Mouse (Mus musculus): ENCODE measurements around the gene Efnb3.
"Not testable (repeated sequence)": the region's sequence is repeated elsewhere in the genome, so short reads cannot be mapped to it uniquely, and the experiment has no call there.

Gene Efnb3

GRCm38 (mm10) chr11:69549060-69549656, 10.8 kb downstream of the Efnb3 start, which contains the start of gene Dnah2:
Dnah2 (minus strand) TSS chr11:69549110.
- no peak for DNase-seq

- peak; percentile 70 for DNase-seq
Observed at GRCm38 (mm10) chr11:69547071-69547470, 12.9 kb downstream of the Efnb3 start.

DNA sequence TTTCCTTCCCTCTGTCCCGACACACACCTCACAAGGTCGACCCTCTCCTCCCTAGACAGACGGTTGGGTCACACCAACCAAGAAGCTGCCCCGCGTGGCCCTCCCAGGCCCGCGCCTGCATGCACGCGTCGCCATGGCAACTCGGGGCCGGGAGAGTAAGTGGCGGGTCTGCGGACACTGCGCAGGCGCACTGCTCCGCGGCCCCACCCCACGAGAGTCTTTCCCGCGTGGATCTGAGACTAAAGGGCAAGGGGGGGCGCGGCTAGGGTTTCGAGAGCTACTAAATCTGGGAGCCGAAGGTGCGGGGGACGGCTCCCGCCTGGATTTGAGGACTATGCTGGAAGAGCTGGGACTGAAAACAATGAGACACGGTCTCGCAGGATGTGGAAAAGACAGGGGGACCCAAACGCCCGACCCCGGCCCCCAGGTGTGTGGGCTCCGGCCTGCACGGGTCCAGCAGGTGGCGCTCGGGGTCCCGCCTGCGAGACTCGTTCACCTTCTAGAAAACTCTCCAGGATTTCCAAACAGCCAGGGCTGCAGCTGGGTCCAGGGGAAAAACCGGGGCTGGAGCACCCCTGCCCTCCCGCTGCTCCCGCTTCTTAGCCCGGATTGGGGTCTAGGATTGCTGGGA, 13.5 kb downstream of the Efnb3 start:
- DNase-seq: peak; percentile 88

- DNase-seq: no peak
Observed at GRCm38 (mm10) chr11:69545957-69546356, 14.0 kb downstream of the Efnb3 start.

DNA sequence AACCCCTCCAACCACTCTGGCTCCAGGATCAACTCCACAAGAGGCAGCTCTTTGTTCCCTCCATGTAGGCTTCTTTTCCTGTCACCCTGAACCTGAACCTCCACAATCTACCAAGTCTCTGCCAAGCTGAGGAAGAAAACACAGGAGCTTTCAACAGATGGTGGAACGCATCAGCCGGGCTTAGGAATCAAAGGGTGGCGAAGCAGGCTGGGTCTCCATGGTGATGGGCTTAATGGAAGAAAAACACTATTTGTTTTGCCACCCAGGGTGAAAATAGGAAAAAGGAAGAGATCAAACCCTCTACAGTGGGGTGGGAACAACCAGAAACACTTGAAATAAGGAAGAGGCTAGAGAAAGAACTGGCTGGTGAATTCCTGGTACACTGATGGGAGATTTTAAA, 16.4 kb downstream of the Efnb3 start:
- no peak for DNase-seq

- DNase-seq: not testable (repeated sequence)
Observed at GRCm38 (mm10) chr11:69541741-69542140, 18.3 kb downstream of the Efnb3 start.

DNA sequence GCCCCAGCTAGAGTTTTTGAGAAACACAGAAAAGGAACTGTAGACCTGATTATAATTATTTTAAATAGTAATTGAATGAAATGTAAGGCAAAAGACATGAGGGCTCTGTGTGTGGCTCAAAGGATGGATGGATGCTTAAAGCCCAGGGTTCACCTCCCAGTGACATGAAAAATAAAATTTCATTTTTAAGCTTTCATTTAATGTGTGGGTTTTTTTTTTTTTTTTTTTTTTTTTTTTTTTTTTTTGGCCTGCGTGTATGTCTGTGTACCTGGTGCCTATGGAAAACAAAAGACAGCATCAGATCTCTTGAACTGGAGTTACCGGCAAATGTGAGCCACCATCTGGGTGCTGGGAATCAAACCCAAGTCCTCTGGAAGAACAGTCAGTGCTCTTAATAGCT, 19.3 kb downstream of the Efnb3 start:
- DNase-seq: no peak

- no peak for DNase-seq
Observed at GRCm38 (mm10) chr11:69534990-69535389, 25.0 kb downstream of the Efnb3 start.

- DNase-seq: no peak
Observed at GRCm38 (mm10) chr11:69532480-69533150, 27.4 kb downstream of the Efnb3 start.

- DNase-seq: not testable (repeated sequence)
Observed at GRCm38 (mm10) chr11:69530755-69531154, 29.2 kb downstream of the Efnb3 start.

DNA sequence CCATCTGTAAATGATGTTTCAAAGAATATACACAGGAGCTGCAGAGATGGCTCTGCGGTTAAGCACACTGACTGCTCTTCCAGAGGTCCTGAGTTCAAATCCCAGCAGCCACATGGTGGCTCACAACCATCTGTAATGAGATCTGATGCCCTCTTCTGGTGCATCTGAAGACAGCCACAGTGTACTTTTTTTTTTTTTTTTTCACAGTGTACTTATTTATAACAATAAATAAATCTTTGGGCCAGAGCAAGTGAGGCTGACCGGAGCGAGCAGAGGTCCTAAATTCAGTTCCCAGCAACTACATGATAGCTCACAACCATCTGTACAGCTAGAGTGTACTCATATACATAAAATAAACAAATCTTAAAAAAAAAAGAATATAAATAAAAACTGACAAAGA, 29.7 kb downstream of the Efnb3 start:
- not testable (repeated sequence) for DNase-seq

- no peak for DNase-seq
Observed at GRCm38 (mm10) chr11:69528031-69528390, 32.0 kb downstream of the Efnb3 start.

DNA sequence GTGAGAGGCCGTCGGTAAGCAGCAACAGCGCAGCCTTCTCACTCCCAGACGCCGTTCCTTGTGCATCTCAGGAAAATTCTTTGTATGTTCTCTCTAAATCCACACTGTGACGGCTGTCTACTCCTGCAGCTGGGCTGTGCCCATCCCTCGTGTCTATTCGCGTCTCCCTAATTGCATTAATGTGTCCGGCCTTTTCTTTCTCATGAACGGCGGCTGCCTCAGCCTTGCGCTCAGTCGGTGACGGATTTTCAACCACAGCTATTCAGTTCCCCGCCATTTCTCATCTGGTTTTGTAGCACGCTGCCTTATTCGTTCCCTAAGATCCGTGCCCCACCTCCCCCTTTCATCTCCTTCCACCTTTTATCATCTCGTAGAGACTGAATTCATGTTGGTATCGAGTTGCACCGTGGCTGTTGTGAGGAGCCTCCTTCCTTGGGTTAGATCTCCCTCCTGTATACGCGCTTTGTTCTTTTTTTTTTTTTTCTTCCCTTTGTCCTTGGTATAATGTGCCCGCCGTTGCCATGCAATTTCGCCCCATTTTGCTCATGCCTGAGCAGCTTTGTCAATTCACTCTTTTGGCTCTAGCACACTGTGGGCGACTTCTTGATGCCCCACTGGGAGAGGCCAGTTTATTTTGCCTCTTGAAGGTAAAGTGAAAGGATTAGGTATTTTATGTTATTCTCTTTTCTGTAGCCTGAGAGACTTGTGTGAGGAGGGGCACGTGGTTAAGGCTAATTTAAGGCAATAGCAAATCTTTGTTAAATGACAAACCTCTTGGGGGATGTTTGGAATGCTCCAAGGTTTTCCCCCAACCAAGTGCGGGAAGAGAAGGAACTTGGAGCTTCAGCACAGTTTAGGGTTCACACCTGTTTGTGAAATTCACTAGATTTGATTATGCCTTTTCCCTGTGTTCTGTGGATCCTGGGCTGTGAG, 32.6 kb downstream of the Efnb3 start:
- peak; percentile 47 for DNase-seq

DNA sequence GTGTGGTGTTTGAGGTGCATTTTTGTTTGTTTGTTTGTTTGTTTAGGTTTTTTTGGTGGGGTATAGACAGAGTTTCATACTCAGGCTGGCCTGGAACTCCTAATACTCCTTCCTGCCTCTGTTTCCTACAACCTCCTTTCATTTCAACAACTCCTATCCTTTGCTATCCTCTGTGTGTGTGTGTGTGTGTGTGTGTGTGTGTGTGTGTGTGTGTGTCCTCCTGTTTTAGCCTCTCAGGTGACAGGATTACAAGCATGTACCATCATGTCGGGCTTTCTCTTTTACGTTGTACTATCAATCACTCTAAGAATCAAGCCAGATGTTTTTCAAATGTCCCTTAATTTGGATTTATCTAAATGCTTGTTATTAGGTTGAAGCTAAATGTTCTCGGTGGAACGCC, 33.4 kb downstream of the Efnb3 start:
- DNase-seq: no peak

GRCm38 (mm10) chr11:69525661-69526060, 34.3 kb downstream of the Efnb3 start:
- DNase-seq: no peak

- DNase-seq: no peak
Observed at GRCm38 (mm10) chr11:69523651-69524050, 36.4 kb downstream of the Efnb3 start.

DNA sequence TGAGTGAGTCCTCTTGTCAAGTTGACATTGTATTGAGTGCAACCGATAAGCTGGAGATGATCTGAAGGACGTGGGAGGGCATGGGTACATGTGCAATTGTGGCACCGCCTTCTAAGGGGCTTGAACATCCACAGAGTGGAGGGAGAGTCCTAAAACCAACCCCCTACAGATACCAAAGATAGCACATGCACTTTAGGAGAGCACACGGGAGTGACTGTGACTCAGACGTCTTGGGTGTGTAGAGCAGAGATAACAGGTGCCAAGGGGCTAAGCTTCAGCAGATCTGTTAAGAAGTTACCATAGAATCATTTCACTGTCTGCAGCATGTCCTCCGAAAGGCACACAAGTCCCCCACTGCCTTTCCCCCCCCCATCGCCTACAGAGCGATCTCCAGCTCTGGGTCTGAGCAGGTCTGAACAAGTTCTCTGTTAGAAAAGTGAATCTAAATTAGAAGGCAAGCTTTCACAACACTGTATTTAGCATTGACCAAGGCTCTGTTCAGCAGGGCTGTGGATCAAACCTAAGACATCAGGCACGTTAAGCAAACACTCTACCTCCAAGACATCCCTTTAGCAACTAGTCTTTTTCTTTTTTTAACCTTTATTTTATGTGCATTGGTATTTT, 38.4 kb downstream of the Efnb3 start:
- no peak for DNase-seq

GRCm38 (mm10) chr11:69519976-69520375, 40.0 kb downstream of the Efnb3 start:
- DNase-seq: no peak

DNA sequence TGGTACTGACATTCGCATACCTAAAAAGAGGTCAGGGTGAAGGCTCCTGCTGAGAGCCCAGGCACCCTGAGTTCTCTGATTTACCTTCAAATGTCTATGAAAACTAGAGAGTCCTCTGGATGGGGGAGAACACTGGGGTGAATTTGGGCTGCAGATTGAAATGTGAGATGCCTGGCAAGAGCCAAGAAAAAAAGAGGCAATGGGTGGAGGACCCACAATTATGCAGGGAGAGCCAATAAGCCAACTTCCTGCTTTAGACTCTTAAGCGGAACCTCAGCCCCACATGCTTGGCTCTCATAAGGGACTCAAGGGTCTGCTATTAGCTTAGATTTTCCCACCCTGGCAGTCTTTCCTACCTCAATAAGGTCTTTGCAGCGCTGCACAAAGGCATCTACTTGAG, 43.3 kb downstream of the Efnb3 start:
- DNase-seq: no peak

GRCm38 (mm10) chr11:69516151-69516640, 43.8 kb downstream of the Efnb3 start:
- DNase-seq: no peak

DNA sequence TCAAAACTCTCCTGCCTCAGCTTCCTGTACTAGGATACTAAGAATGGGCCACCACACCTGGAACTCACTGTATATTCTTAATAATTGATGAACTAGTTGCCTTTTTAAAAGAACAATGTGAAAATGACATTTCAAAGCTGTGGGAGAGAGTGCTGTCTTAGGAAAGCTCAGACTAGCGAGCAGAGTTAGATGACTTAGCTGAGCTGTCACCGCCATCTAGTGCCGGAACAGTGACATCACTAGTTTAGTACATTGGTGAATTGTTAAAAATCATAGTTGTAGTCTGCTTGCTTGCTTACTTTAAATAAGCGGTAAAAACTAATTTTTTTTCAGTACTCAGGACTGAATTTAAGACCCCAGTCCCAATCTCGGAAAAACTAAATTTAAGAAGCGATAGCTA, 46.2 kb downstream of the Efnb3 start:
- peak; percentile 68 for DNase-seq

DNA sequence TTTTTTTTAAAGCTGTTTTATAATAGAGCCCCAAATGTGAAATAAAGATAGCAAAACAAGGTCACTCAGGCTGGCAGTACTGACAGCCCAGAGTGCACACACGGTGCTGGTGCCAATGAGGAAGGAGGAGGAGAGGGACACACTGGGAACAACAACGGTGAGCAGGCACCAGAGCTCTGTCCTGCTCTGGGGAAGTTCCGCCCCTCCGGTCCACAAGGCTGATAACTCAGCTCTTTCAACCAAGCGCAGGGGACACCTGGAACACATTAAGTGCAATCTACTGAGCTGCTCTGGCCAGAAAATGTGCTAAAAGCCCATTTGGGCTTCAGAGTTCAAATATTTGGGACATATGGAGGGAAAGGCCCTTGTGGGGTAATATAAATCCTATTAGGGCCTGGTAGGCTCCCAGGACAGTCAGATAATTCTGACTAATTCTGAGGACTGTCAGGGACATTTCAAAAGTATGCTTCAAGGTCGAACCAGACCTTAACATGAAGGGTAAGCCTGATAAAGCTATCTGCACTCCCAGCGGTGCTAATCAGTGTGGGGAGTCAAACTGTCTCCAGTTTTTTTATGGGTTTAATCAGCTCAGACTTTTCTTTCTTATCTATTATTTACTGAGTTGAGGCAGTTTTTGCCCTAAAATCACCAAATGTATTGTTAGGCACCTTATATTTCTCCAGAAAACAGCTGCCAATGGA, 49.1 kb downstream of the Efnb3 start:
- no peak for DNase-seq
